Mouse (Mus musculus): ENCODE results near the gene Olfr391-ps.

DNA sequence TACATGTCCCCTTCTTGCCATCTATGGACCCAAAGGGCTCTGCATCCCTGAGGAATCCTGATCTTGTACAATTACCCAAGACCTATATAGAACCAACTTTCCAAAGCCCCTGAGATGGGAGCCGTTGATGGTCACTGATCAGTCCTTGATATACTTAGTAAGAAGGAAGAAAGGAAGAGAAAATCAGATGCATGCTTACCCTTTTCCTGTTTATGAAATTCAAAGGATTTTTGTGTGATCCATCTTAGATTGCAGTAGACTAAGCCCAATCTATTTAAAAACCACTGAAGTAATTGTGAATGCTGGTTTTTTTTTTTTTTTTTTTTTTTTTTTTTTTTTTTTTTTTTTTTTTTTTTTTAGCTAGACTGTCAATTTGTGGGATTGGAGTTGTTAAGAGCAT lies 22.2 kb downstream of the Olfr391-ps start, which contains the start of gene Olfr389:
- TF ChIP-seq POLR2A (IDR thresholded peaks at IDR 0.05; ENCODE audit: borderline replicate concordance, control insufficient read depth, low read depth, low read length): no peak
- TF ChIP-seq CTCF (IDR thresholded peaks at IDR 0.05; ENCODE audit: control insufficient read depth, insufficient read depth, low read length): no peak

Data from bone marrow, adult 2 months (tissue).